Mouse (Mus musculus) limb, embryonic 10.5 days (tissue): ENCODE data around the gene Gtpbp10. TPM values are rescaled to one million over a fixed set of nuclear protein-coding genes. Genes with fewer than 3 reads are reported as not detected.

Experiments
- DNase-seq: peaks from one replicate; pipeline ENCODE4 v3.0.0-alpha.2; 2017; ENCODE audit warnings: low spot score
- H3K27ac ChIP-seq: fragments of 300-500 bp; sonication (generic); 2 replicates; pipeline ENCODE4 v1.5.1; 2016; ENCODE audit warnings: mild to moderate bottlenecking
- H3K27me3 ChIP-seq: fragments of 300-500 bp; sonication (generic); 2 replicates; pipeline ENCODE4 v1.6.1; 2016; ENCODE audit warnings: low read depth, mild to moderate bottlenecking; ENCODE audit not compliant: poor library complexity, severe bottlenecking
- H3K36me3 ChIP-seq: fragments of 300-500 bp; sonication (generic); 2 replicates; pipeline ENCODE4 v1.6.1; 2016; ENCODE audit warnings: mild to moderate bottlenecking, moderate library complexity
- H3K4me1 ChIP-seq: fragments of 300-500 bp; sonication (generic); 2 replicates; pipeline ENCODE4 v1.6.1; 2016
- H3K4me3 ChIP-seq: fragments of 300-500 bp; sonication (generic); 2 replicates; pipeline ENCODE4 v1.5.1; 2016; ENCODE audit warnings: mild to moderate bottlenecking, moderate library complexity
- H3K9me3 ChIP-seq: fragments of 300-500 bp; sonication (generic); replicated peaks from 2 replicates; pipeline ENCODE4 v1.6.1; 2016; ENCODE audit warnings: mild to moderate bottlenecking
- WGBS: fragments of 180-500 bp; shearing (Covaris S2); methylation state at CpG from one replicate; pipeline ENCODE4 v1.1.7; 2016; 5-methylcytosine and 5-hydroxymethylcytosine counted together
- polyA plus RNA-seq: library from polyadenylated mRNA; unstranded; fragments of >200 nt; fragmentation: Nextera tagmentation; extraction: Ambion mirVana; gene quantifications from 2 replicates; pipeline ENCODE4 v1.2.1, GENCODE M21; 2016

Gene Gtpbp10
- polyA plus RNA-seq, 1 experiment from 2014 or later: 39.9 TPM

- DNase-seq: peak; percentile 96
- H3K9me3 ChIP-seq: no peaks in the 10 kb centered on the region
- peak within 1 kb of the TSS; percentile 92 for H3K27ac ChIP-seq
- under 1% methylated on average over 79 of the region's 79 CpGs for WGBS
- 0 out of 2 replicates have a peak, but pooled peaks cover 2% of the 10 kb centered on the region for H3K4me1 ChIP-seq
- H3K4me3 ChIP-seq: peak within 1 kb of the TSS; percentile 83
- no peaks in the 10 kb centered on the region for H3K27me3 ChIP-seq
- peaks cover 19% of the 10 kb centered on the region for H3K36me3 ChIP-seq
These were observed 44.9 kb downstream of the Gtpbp10 start, which contains the start of gene Cldn12 for GRCm38 (mm10) chr5:5514196-5515076. TSS of gene Cldn12 (minus strand) at chr5:5514958.

GRCm38 (mm10) chr5:5511401-5511800, 47.9 kb downstream of the Gtpbp10 start:
- 0 out of 2 replicates have a peak, but pooled peaks cover 2% of the 10 kb centered on the region for H3K4me1 ChIP-seq
- no peaks in the 10 kb centered on the region for H3K9me3 ChIP-seq
- 92% methylated on average over 3 of the region's 3 CpGs for WGBS

GRCm38 (mm10) chr5:5510989-5511388, 48.3 kb downstream of the Gtpbp10 start:
- DNase-seq: no peak
- H3K4me3 ChIP-seq: no peak overlapping the region
- 0 out of 2 replicates have a peak, but pooled peaks cover 2% of the 10 kb centered on the region for H3K4me1 ChIP-seq

More at GRCm38 (mm10) chr5:5511401-5511800, 47.9 kb downstream of the Gtpbp10 start:
- Histone ChIP-seq H3K4me3 (no peak overlapping the region), H3K36me3 (peaks cover 39% of the 10 kb centered on the region), H3K27me3 (no peaks in the 10 kb centered on the region), H3K27ac (no peak overlapping the region)
- no peak for DNase-seq

GRCm38 (mm10) chr5:5510304-5510887, 48.9 kb downstream of the Gtpbp10 start:
- WGBS: 93% methylated on average over 10 of the region's 10 CpGs
- no peak for DNase-seq
- Histone ChIP-seq H3K36me3 (peaks cover 41% of the 10 kb centered on the region), H3K4me1 (0 out of 2 replicates have a peak, but pooled peaks cover 2% of the 10 kb centered on the region), H3K9me3 (no peaks in the 10 kb centered on the region), H3K27ac (no peak overlapping the region), H3K27me3 (no peaks in the 10 kb centered on the region), H3K4me3 (no peak overlapping the region)

More at GRCm38 (mm10) chr5:5510989-5511388, 48.3 kb downstream of the Gtpbp10 start:
- 87% methylated on average over 5 of the region's 5 CpGs for whole genome bisulfite sequencing
- H3K36me3 ChIP-seq: peaks cover 41% of the 10 kb centered on the region
- no peaks in the 10 kb centered on the region for H3K27me3 ChIP-seq
- H3K9me3 ChIP-seq: no peaks in the 10 kb centered on the region
- H3K27ac ChIP-seq: no peak overlapping the region

GRCm38 (mm10) chr5:5508231-5508630, 51.1 kb downstream of the Gtpbp10 start:
- H3K9me3 ChIP-seq: no peaks in the 10 kb centered on the region

DNA sequence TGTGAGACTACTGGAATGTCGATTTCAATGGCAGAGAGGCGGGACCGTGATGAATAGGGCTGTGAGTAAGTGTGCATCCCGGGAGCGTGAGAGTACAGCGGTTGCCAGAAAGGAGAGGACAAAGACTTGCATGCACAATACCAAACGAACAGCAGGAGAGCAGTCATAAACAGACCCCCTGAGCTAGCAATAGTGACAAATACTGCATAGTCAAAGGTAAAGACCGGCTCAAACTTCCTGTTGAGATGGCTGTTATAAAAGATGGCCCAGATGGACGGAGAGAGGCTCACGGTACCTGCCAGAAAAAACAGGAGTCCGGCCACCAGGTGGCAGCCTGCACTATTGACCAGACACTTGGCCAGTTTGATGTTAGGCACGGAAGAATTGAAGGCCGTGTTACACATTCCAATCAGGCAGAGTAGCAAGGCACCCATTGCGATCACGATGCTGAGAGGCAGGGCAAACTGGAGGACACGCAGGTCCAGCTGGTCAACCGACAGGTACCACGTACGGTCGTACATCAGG, 51.6 kb downstream of the Gtpbp10 start:
- Histone ChIP-seq H3K27ac (no peak overlapping the region), H3K4me1 (no peaks in the 10 kb centered on the region), H3K27me3 (no peaks in the 10 kb centered on the region), H3K9me3 (no peaks in the 10 kb centered on the region), H3K36me3 (peaks cover 49% of the 10 kb centered on the region), H3K4me3 (no peak overlapping the region)
- 68% methylated on average over 20 of the region's 20 CpGs for WGBS
- DNase-seq: peak; percentile 70

More at GRCm38 (mm10) chr5:5508231-5508630, 51.1 kb downstream of the Gtpbp10 start:
- no peak overlapping the region for H3K4me3 ChIP-seq
- WGBS: 86% methylated on average over 10 of the region's 10 CpGs
- peaks cover 49% of the 10 kb centered on the region for H3K36me3 ChIP-seq
- no peaks in the 10 kb centered on the region for H3K4me1 ChIP-seq
- no peak for DNase-seq
- H3K27me3 ChIP-seq: no peaks in the 10 kb centered on the region
- no peak overlapping the region for H3K27ac ChIP-seq

GRCm38 (mm10) chr5:5504456-5504855, 54.9 kb downstream of the Gtpbp10 start:
- H3K4me1 ChIP-seq: no peaks in the 10 kb centered on the region
- no peak for DNase-seq
- no peak overlapping the region for H3K27ac ChIP-seq
- H3K36me3 ChIP-seq: peaks cover 30% of the 10 kb centered on the region
- 91% methylated on average over 13 of the region's 13 CpGs for WGBS
- H3K27me3 ChIP-seq: no peaks in the 10 kb centered on the region
- no peak overlapping the region for H3K4me3 ChIP-seq
- no peaks in the 10 kb centered on the region for H3K9me3 ChIP-seq

DNA sequence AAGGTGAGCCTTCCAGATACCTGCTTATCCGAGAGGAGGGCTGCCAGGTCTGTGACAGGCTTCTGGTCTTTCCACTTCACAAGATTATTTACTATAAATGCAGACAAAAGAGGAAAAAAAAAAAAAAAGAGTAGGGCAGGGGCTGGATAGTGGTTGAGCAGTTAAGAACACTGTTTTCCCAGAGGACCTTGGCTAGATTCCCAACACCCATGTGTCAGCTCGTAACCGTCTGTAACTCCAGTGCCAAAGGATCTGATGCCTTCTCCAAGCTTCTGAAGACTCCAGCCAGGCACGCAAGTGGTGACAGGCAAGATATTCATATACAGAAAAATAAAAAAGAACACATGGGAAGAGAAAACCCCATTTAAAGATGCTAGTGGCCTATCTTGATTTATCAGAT, 56.0 kb downstream of the Gtpbp10 start:
- no peak overlapping the region for H3K4me3 ChIP-seq
- H3K36me3 ChIP-seq: peaks cover 30% of the 10 kb centered on the region
- H3K4me1 ChIP-seq: no peaks in the 10 kb centered on the region
- no peaks in the 10 kb centered on the region for H3K27me3 ChIP-seq
- 96% methylated on average over 4 of the region's 4 CpGs for WGBS
- H3K27ac ChIP-seq: no peak overlapping the region
- no peaks in the 10 kb centered on the region for H3K9me3 ChIP-seq
- no peak for DNase-seq

- no peak overlapping the region for H3K4me3 ChIP-seq
- no peaks in the 10 kb centered on the region for H3K9me3 ChIP-seq
- WGBS: 93% methylated on average over 2 of the region's 2 CpGs
- H3K27ac ChIP-seq: no peak overlapping the region
- H3K27me3 ChIP-seq: no peaks in the 10 kb centered on the region
- no peak for DNase-seq
- no peaks in the 10 kb centered on the region for H3K4me1 ChIP-seq
- peaks cover 12% of the 10 kb centered on the region for H3K36me3 ChIP-seq
These were observed 57.8 kb downstream of the Gtpbp10 start for GRCm38 (mm10) chr5:5501583-5501982.

GRCm38 (mm10) chr5:5496393-5496792, 62.9 kb downstream of the Gtpbp10 start:
- peaks cover 8% of the 10 kb centered on the region; the same call in 1 of the 2 replicates for H3K27me3 ChIP-seq
- no peaks in the 10 kb centered on the region for H3K36me3 ChIP-seq
- H3K27ac ChIP-seq: no peak overlapping the region
- no peak overlapping the region for H3K4me3 ChIP-seq
- WGBS: 79% methylated on average over 3 of the region's 3 CpGs
- no peaks in the 10 kb centered on the region for H3K9me3 ChIP-seq
- no peaks in the 10 kb centered on the region for H3K4me1 ChIP-seq
- DNase-seq: no peak

GRCm38 (mm10) chr5:5495042-5495441, 64.3 kb downstream of the Gtpbp10 start:
- whole genome bisulfite sequencing: 87% methylated on average over 4 of the region's 4 CpGs
- Histone ChIP-seq H3K36me3 (no peaks in the 10 kb centered on the region), H3K27me3 (peaks cover 8% of the 10 kb centered on the region; the same call in 1 of the 2 replicates), H3K4me3 (no peak overlapping the region), H3K27ac (no peak overlapping the region), H3K4me1 (no peaks in the 10 kb centered on the region), H3K9me3 (no peaks in the 10 kb centered on the region)
- DNase-seq: no peak

DNA sequence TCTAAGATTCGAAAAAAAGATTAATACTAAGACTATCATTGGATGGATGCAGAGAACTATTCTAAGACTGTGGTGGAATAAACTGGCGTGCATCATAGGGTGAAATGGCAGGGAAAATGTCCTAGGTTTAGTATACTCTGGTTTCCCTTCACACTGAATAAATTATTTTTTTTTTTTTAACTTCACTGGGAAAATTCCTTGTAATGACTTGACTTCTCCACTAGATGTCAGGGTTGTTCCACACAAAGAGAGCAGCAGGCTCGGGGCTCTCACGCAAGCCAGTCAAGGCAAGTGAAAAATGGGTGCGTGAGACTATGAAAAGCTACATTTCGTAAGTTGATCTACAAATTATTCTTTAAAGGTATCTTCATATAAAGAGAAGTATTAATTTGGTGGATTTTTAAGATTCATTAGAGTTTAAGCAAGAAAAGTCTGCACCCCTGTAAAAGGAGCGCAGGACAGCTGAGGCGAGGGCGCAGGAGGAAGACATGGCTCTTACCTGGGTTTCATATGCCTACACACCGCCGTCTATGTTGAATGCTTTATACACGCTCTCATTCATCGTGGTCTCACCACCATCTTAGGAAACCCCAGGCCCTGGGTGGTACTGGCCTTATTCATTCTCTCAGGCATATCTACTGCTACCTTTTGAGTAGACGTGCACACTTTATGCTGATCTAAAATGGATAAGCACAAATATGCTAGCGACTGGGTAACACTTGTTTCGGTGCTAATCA, 64.9 kb downstream of the Gtpbp10 start:
- Histone ChIP-seq H3K27me3 (peaks cover 8% of the 10 kb centered on the region; the same call in 1 of the 2 replicates), H3K4me3 (no peak overlapping the region), H3K27ac (no peak overlapping the region), H3K4me1 (no peaks in the 10 kb centered on the region), H3K9me3 (no peaks in the 10 kb centered on the region), H3K36me3 (no peaks in the 10 kb centered on the region)
- WGBS: 41% methylated on average over 16 of the region's 16 CpGs
- DNase-seq: peak; percentile 42
